Mouse (Mus musculus) embryonic facial prominence, embryonic 13.5 days (tissue): ENCODE data around the gene Kxd1. TPM values are rescaled to one million over a fixed set of nuclear protein-coding genes. Genes with fewer than 3 reads are reported as not detected.

Experiments
- ATAC-seq: fragments of 200-750 bp; cut with Nextera tagmentation; 2 replicates; pipeline ENCODE4 v1.8.0; 2017; ENCODE audit warnings: low read depth; ENCODE audit not compliant: insufficient number of reproducible peaks, insufficient read depth, low FRiP score, low TSS enrichment
- H3K27ac ChIP-seq: fragments of 300-500 bp; sonication (generic); 2 replicates; pipeline ENCODE4 v1.5.1; 2015; ENCODE audit warnings: moderate library complexity, mild to moderate bottlenecking, inconsistent platforms
- H3K27me3 ChIP-seq: fragments of 300-500 bp; sonication (generic); 2 replicates; pipeline ENCODE4 v1.6.1; 2015; ENCODE audit warnings: mild to moderate bottlenecking, inconsistent platforms
- H3K36me3 ChIP-seq: fragments of 300-500 bp; sonication (generic); 2 replicates; pipeline ENCODE4 v1.6.1; 2015; ENCODE audit warnings: mild to moderate bottlenecking, inconsistent platforms
- H3K4me1 ChIP-seq: fragments of 300-500 bp; sonication (generic); 2 replicates; pipeline ENCODE4 v1.6.1; 2015; ENCODE audit warnings: inconsistent platforms
- H3K4me2 ChIP-seq: fragments of 300-500 bp; sonication (generic); 2 replicates; pipeline ENCODE4 v1.6.1; 2015; ENCODE audit warnings: moderate library complexity, mild to moderate bottlenecking, inconsistent platforms
- H3K4me3 ChIP-seq: fragments of 300-500 bp; sonication (generic); 2 replicates; pipeline ENCODE4 v1.5.1; 2015; ENCODE audit warnings: mild to moderate bottlenecking, inconsistent platforms
- H3K9ac ChIP-seq: fragments of 300-500 bp; sonication (generic); 2 replicates; pipeline ENCODE4 v1.6.1; 2015; ENCODE audit warnings: mild to moderate bottlenecking, inconsistent platforms
- H3K9me3 ChIP-seq: fragments of 300-500 bp; sonication (generic); 2 replicates; pipeline ENCODE4 v1.6.1; 2016; ENCODE audit warnings: inconsistent platforms
- WGBS: fragments of 180-500 bp; shearing (Covaris S2); methylation state at CpG from one replicate; pipeline ENCODE4 v1.1.7; 2015; ENCODE audit warnings: mixed read lengths; 5-methylcytosine and 5-hydroxymethylcytosine counted together
- polyA plus RNA-seq: library from polyadenylated mRNA; unstranded; fragments of >200 nt; fragmentation: Nextera tagmentation; extraction: Ambion mirVana; gene quantifications from 2 replicates; pipeline ENCODE4 v1.2.1, GENCODE M21; 2015

Gene Kxd1
- polyA plus RNA-seq, 1 experiment from 2014 or later = 59.9 TPM

DNA sequence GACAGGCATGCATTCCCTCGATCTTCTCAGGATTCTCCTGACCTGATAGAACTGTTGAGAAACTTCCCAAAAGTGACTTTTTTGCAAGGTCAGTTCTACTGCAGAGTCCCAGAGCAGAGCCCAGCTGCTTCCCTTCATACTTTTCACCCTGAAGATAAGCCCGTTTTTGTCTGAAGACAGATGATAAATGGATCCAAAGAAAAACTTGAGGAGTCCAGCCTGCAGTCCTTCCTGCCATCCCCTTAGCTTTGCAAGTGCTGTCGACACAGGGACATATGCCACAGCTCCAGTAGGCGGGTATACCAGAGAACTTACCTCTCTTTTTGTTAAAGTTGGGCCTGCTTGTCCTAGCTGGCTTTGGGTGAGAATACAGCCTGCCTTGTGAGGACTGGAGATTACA is 33.6 kb upstream of the Kxd1 start:
- Histone ChIP-seq H3K9me3 (no peaks in the 10 kb centered on the region), H3K4me1 (peaks cover 19% of the 10 kb centered on the region), H3K27ac (no peak overlapping the region), H3K27me3 (no peaks in the 10 kb centered on the region), H3K4me2 (no peak overlapping the region), H3K9ac (no peak overlapping the region), H3K36me3 (peaks cover 13% of the 10 kb centered on the region), H3K4me3 (no peak overlapping the region)
- ATAC-seq = no peak
- 75% methylated on average over 4 of the region's 4 CpGs for WGBS

- H3K4me3 ChIP-seq = no peak overlapping the region
- whole genome bisulfite sequencing = 73% methylated on average over 3 of the region's 3 CpGs
- no peaks in the 10 kb centered on the region for H3K9me3 ChIP-seq
- ATAC-seq = no peak
- H3K36me3 ChIP-seq = peaks cover 11% of the 10 kb centered on the region
- no peak overlapping the region for H3K4me2 ChIP-seq
- H3K4me1 ChIP-seq = peaks cover 16% of the 10 kb centered on the region
- no peak overlapping the region for H3K27ac ChIP-seq
- H3K27me3 ChIP-seq = no peaks in the 10 kb centered on the region
- no peak overlapping the region for H3K9ac ChIP-seq
Measured at GRCm38 (mm10) chr8:70560564-70560963, 32.8 kb upstream of the Kxd1 start.

GRCm38 (mm10) chr8:70560096-70560495 is 32.3 kb upstream of the Kxd1 start:
- Histone ChIP-seq H3K4me3 (no peak overlapping the region), H3K27ac (no peak overlapping the region), H3K4me2 (no peak overlapping the region), H3K27me3 (no peaks in the 10 kb centered on the region), H3K9ac (no peak overlapping the region), H3K4me1 (peaks cover 12% of the 10 kb centered on the region), H3K9me3 (no peaks in the 10 kb centered on the region), H3K36me3 (peaks cover 9% of the 10 kb centered on the region)
- ATAC-seq = no peak
- 97% methylated on average over 2 of the region's 2 CpGs for WGBS

DNA sequence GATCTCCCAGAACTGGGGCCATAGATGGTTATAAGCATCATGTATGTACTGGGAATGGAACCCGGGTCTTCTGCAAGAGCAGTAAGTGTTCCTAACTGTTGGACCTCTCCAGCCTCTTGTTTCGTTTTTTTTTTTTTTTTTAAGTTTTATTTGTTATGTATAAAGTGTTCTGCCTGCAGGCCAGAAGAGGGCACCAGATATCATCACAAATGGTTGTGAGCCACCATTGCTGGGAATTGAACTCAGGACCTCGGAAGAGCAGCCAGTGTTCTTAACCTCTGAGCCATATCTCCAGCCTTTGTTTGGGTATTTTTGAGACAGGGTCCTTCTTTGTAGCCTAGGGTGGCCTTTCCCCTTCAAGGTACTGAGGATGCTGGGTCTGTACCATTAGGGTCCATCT is 31.2 kb upstream of the Kxd1 start:
- Histone ChIP-seq H3K36me3 (peaks cover 6% of the 10 kb centered on the region; the same call in 1 of the 2 replicates), H3K4me2 (no peak overlapping the region), H3K27me3 (no peaks in the 10 kb centered on the region), H3K4me3 (no peak overlapping the region), H3K9me3 (no peaks in the 10 kb centered on the region), H3K9ac (no peak overlapping the region), H3K27ac (no peak overlapping the region), H3K4me1 (peaks cover 5% of the 10 kb centered on the region; the same call in 1 of the 2 replicates)
- ATAC-seq = no peak
- 71% methylated on average over 3 of the region's 3 CpGs for WGBS

DNA sequence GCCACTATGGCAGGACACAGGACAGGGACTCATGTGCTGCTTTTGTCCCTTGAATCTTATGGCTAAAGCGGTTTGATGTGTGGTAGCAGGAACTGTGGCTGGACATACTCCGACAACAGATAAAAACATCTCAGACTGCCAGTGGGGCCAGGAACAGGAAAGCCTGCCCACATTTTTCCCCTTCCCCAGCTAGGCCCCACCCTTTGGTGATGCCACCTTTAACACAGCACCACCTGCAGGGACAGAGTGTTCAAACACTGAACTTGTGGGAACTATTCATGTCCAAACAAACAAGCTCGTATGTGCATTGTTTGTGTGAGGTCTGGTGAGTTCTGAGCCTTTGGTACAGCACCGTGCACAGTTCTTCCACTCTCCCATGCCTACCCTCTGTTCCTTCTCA is 30.6 kb upstream of the Kxd1 start:
- peak overlapping the region; percentile 40; the same call in 1 of the 2 replicates for H3K9ac ChIP-seq
- no peak overlapping the region for H3K4me2 ChIP-seq
- H3K9me3 ChIP-seq = no peaks in the 10 kb centered on the region
- H3K4me1 ChIP-seq = peaks cover 12% of the 10 kb centered on the region
- ATAC-seq = no peak
- peaks cover 6% of the 10 kb centered on the region; the same call in 1 of the 2 replicates for H3K36me3 ChIP-seq
- WGBS = 74% methylated on average over 4 of the region's 4 CpGs
- 0 out of 2 replicates have a peak overlapping the region, but pooled peaks have one; percentile 33 for H3K27ac ChIP-seq
- H3K27me3 ChIP-seq = no peaks in the 10 kb centered on the region
- no peak overlapping the region for H3K4me3 ChIP-seq

DNA sequence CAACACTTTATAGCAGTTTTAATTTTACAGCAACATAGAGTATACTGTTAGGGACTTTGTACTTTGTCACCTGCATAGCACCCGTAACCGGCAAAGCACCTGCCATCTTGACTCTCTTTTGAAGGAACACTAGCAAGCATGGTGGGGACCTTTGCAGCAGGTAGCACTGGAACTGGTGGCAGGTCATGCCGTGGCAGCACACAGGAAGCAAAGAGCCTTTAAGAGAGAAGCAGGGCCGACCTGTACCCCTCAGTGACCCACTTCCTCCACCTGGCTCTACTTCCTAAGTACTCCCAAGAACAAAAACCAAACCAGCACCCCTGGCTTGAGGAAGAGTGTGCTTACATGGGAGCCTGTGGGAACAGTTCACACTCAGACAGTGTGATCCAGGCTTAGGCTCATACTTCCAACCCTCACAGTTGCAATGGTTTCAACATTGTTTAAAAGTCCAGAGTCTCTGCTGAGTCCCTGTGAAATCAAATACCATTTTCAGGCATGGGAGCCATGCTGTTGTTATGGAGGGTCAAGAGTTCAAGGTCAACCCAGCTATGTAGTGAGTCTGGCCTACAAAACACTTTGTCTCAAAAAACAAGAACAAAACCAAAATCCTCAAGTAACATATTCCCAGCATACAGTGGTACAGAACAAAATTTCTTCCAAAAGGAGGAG is 27.5 kb upstream of the Kxd1 start:
- H3K4me2 ChIP-seq = no peak overlapping the region
- H3K9me3 ChIP-seq = no peaks in the 10 kb centered on the region
- no peak for ATAC-seq
- H3K36me3 ChIP-seq = peaks cover 6% of the 10 kb centered on the region; the same call in 1 of the 2 replicates
- H3K27me3 ChIP-seq = no peaks in the 10 kb centered on the region
- H3K4me3 ChIP-seq = no peak overlapping the region
- 93% methylated on average over 4 of the region's 4 CpGs for WGBS
- H3K9ac ChIP-seq = no peak overlapping the region
- H3K4me1 ChIP-seq = peaks cover 24% of the 10 kb centered on the region
- H3K27ac ChIP-seq = no peak overlapping the region

GRCm38 (mm10) chr8:70553740-70554139 is 26.0 kb upstream of the Kxd1 start:
- Histone ChIP-seq H3K4me2 (no peak overlapping the region), H3K36me3 (peaks cover 2% of the 10 kb centered on the region; the same call in 1 of the 2 replicates), H3K9ac (no peak overlapping the region), H3K4me3 (no peak overlapping the region), H3K9me3 (no peaks in the 10 kb centered on the region), H3K4me1 (peaks cover 24% of the 10 kb centered on the region), H3K27me3 (no peaks in the 10 kb centered on the region), H3K27ac (no peak overlapping the region)
- ATAC-seq = no peak

DNA sequence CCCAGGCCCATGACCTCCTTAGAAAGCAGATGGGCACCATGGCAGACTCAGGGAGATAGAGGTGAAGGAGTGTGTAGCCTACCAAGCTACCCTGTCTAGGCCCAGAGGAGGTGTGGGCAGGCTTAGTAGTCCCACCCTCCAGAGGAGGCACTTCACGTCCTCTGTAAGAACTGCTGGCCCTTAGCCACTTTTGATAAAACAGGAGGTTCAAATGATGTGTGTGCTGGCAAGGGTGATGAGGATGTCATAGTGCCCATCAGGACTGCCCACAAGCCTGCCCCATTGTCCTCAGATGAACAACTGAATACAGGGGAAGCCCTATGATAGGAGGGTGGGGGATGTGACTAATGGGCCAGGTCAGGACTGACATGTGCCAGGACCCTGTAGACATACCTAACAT is 25.1 kb upstream of the Kxd1 start:
- ATAC-seq = no peak

DNA sequence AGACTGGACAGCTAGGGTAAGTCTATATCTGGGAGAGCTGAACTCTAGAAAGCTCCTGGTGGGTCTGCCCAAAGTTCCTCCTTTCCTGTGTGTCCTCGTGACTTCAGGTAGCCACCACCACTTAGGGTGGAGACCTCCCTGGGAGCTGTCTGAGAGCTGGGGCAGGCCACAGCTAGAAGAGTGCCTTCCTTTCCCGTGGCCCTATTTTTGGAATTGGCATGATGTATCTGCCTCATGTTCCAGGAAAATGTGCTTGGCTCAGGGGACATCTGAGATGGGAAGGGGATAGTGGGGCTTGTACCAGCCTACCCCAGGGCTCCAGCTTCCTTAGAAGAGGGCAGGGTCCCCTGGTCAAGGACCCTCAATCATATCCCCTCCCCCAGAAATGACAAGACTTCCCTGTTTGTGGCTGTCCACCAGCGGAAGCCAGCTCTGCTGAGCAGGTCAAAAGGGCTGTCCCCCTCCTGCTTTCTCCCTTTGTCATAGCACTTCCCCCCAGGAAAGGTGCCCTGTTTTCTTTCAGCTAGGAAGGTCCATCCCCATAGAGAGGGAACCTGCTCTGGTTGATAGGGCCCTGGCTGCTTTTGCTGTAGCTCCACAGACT is 23.9 kb upstream of the Kxd1 start:
- Histone ChIP-seq H3K27me3 (no peaks in the 10 kb centered on the region), H3K9ac (no peak overlapping the region), H3K4me3 (no peak overlapping the region), H3K4me1 (peaks cover 18% of the 10 kb centered on the region), H3K4me2 (no peak overlapping the region), H3K27ac (no peak overlapping the region), H3K9me3 (no peaks in the 10 kb centered on the region), H3K36me3 (no peaks in the 10 kb centered on the region; the same call in 1 of the 2 replicates)
- 65% methylated on average over 3 of the region's 3 CpGs for WGBS
- no peak for ATAC-seq

More for the DNA sequence above, 25.1 kb upstream of the Kxd1 start:
- Histone ChIP-seq H3K4me1 (peaks cover 18% of the 10 kb centered on the region), H3K27ac (no peak overlapping the region), H3K4me2 (no peak overlapping the region), H3K36me3 (peaks cover 2% of the 10 kb centered on the region; the same call in 1 of the 2 replicates), H3K9ac (no peak overlapping the region), H3K4me3 (no peak overlapping the region), H3K27me3 (no peaks in the 10 kb centered on the region), H3K9me3 (no peaks in the 10 kb centered on the region)
- 76% methylated on average over 1 of the region's 1 CpGs for WGBS

DNA sequence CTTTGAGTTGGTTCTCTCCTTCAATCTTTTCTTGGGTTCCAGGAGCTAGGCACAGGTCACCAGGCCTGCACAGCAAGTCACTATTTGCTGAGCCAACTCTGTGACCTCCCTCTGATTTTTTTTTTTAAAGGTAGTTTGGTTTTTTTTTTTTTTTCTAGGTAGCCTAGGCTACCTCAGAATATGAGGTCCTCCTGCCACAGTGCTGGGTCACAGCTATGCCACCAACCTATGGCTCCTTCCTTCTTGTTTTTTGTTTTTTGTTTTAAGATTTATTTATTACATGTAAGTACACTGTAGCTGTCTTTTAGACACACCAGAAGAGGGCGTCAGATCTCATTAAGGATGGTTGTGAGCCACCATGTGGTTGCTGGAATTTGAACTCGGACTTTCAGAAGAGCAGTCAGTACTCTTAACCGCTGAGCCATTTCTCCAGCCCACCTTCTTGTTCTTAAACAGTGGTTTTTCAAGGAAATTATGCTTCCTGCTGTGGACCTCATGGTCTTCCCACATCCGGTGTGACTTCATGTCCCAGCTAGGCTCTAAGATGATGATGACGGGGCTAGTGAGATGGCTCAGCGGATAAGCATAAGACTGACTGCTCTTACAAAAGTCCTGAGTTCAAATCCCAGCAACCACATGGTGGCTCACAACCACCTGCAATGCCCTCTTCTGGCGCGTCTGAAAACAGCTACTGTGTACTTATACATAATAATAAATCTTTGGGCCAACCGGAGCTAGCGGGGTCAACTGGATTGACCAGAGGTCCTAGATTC is 21.8 kb upstream of the Kxd1 start:
- no peak overlapping the region for H3K27ac ChIP-seq
- no peak overlapping the region for H3K4me3 ChIP-seq
- H3K36me3 ChIP-seq = 0 out of 2 replicates have a peak, but pooled peaks cover 4% of the 10 kb centered on the region
- no peaks in the 10 kb centered on the region for H3K9me3 ChIP-seq
- 90% methylated on average over 10 of the region's 10 CpGs for WGBS
- ATAC-seq = no peak
- peaks cover 18% of the 10 kb centered on the region for H3K4me1 ChIP-seq
- H3K27me3 ChIP-seq = no peaks in the 10 kb centered on the region
- no peak overlapping the region for H3K9ac ChIP-seq
- H3K4me2 ChIP-seq = no peak overlapping the region

DNA sequence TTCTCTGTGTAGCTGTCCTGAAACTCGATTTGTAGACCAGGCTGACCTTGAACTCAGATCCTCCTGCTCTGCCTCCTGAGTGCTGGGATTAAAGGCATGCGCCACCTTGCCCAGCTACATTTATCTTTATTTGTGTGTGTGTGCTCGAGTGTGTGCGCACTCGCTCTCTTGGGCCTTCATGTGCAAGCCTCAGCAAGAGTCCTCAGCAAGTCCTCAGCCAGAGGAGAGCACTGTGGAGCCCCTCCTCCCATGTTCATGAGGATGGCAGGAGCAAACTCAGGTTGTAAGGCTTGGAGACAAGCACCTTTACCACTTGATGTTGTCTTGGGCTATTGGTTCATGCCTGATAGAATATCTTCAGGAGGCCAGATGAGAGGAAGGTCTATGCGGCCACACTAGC is 20.0 kb upstream of the Kxd1 start:
- Histone ChIP-seq H3K9me3 (no peaks in the 10 kb centered on the region), H3K4me2 (no peak overlapping the region), H3K4me3 (no peak overlapping the region), H3K9ac (no peak overlapping the region), H3K27me3 (no peaks in the 10 kb centered on the region), H3K4me1 (peaks cover 16% of the 10 kb centered on the region), H3K36me3 (peaks cover 4% of the 10 kb centered on the region; the same call in 1 of the 2 replicates), H3K27ac (no peak overlapping the region)
- ATAC-seq = no peak
- WGBS = 84% methylated on average over 6 of the region's 6 CpGs
